Mouse (Mus musculus) activated CD4-positive, CD25-positive, alpha-beta regulatory T cell, adult 4 months (primary cell): Measurements from ENCODE around the gene Mon1b. TPM values are rescaled to one million over a fixed set of nuclear protein-coding genes. Genes with fewer than 3 reads are reported as not detected.

Source experiments
- ATAC-seq: one replicate; pipeline ENCODE4 v1.8.0; 2017
- polyA plus RNA-seq, 2 experiments: library from polyadenylated mRNA; unstranded; fragments of 100-300 nt; shearing (Covaris generic); gene quantifications; one replicate each; pipeline ENCODE4 v1.2.1; 2017

Mon1b gene
- polyA plus RNA-seq: 10 to 100 TPM; 10.9 to 16.9 TPM

GRCm38 (mm10) chr8:113634670-113635591, at the start of gene Mon1b:
Gene Mon1b, plus strand, starts transcription at chr8:113635587.
- ATAC-seq: peak; percentile 85

- no peak for ATAC-seq
These were observed 37.0 kb upstream of the Mon1b start for GRCm38 (mm10) chr8:113598401-113598800.

GRCm38 (mm10) chr8:113632634-113633033, 2.8 kb upstream of the Mon1b start:
- no peak for ATAC-seq

- ATAC-seq: no peak
These were observed 1.2 kb upstream of the Mon1b start for GRCm38 (mm10) chr8:113634161-113634560.

- peak; percentile 58 for ATAC-seq
These were observed 349 bp downstream of the Mon1b start for GRCm38 (mm10) chr8:113635592-113636279.

GRCm38 (mm10) chr8:113636280-113636628, 867 bp downstream of the Mon1b start:
- no peak for ATAC-seq

- ATAC-seq: no peak
These were observed 5.0 kb downstream of the Mon1b start for GRCm38 (mm10) chr8:113640357-113640756.

- no peak for ATAC-seq
These were observed 7.5 kb downstream of the Mon1b start, which contains the start of gene Syce1l for GRCm38 (mm10) chr8:113642926-113643325. Gene Syce1l, plus strand, starts transcription at chr8:113643213.

GRCm38 (mm10) chr8:113643479-113644210, 8.3 kb downstream of the Mon1b start:
- no peak for ATAC-seq

- ATAC-seq: no peak
These were observed 9.8 kb downstream of the Mon1b start for GRCm38 (mm10) chr8:113645220-113645619.

GRCm38 (mm10) chr8:113652450-113652849, 17.1 kb downstream of the Mon1b start:
- ATAC-seq: no peak

GRCm38 (mm10) chr8:113653151-113653550, 17.8 kb downstream of the Mon1b start:
- no peak for ATAC-seq

GRCm38 (mm10) chr8:113656154-113656553, 20.8 kb downstream of the Mon1b start:
- peak; percentile 99 for ATAC-seq

GRCm38 (mm10) chr8:113656681-113657298, 21.4 kb downstream of the Mon1b start:
- peak; percentile 8 for ATAC-seq

GRCm38 (mm10) chr8:113660128-113660527, 24.7 kb downstream of the Mon1b start:
- no peak for ATAC-seq

GRCm38 (mm10) chr8:113664544-113664943, 29.2 kb downstream of the Mon1b start:
- peak; percentile 93 for ATAC-seq

- ATAC-seq: no peak
These were observed 29.6 kb downstream of the Mon1b start for GRCm38 (mm10) chr8:113665036-113665435.

- ATAC-seq: no peak
These were observed 30.6 kb downstream of the Mon1b start for GRCm38 (mm10) chr8:113665951-113666350.

- ATAC-seq: no peak
These were observed 31.5 kb downstream of the Mon1b start for GRCm38 (mm10) chr8:113666714-113667432.

GRCm38 (mm10) chr8:113669924-113670323, 34.5 kb downstream of the Mon1b start:
- ATAC-seq: peak; percentile 10

- ATAC-seq: no peak
These were observed 37.3 kb downstream of the Mon1b start for GRCm38 (mm10) chr8:113672599-113673255.
